In the genomic region with DNA sequence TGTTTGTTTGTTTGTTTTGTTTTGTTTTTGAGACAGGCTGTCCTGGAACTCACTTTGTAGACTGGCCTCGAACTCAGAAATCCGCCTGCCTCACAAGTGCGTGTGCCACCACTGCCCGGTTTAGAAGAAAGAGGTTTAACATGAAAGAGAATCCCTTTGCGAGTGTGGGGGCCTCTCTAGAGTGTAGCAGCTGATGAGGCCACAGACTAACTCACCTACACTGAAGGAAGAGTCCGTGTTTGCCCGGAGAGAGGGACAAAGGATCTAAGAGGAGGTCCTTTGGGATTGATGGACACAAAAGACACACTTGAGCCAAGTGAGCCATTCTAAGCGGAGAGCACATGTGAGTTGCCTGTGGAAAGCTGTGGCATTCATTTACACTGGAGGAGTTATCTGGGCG, we compare ENCODE assay signal across 9 mouse cellular contexts. TPM values are rescaled to one million over a fixed set of nuclear protein-coding genes. Genes with fewer than 3 reads are reported as not detected.
A peak's percentile ranks its signal among the peaks of the same experiment; 100 is the strongest.
DNase-seq lines count a peak whose midpoint lies in the region; ATAC-seq and TF ChIP-seq lines count a peak whose summit lies in the region.
"Had no signal": no experiment of that assay in that cellular context is flagged by ENCODE, and none has a peak within 500 bp of the region (broad histone marks: within the 10 kb centered on the region; RNA-seq: fewer than 3 reads in every experiment).

No protein-coding gene starts in this region.

- WGBS in kidney, embryonic 15.5 days: 21% methylated on average over 9 of the region's 9 CpGs
- WGBS in embryonic facial prominence, embryonic 12.5 days: 23% methylated on average over 9 of the region's 9 CpGs
- WGBS in hindbrain, embryonic 12.5 days: 17% methylated on average over 9 of the region's 9 CpGs
- WGBS in liver, postnatal 0 days (ENCODE audit: insufficient replicate concordance): 23% methylated on average over 9 of the region's 9 CpGs

- H3K4me3 ChIP-seq in kidney, embryonic 15.5 days (replicated peaks): peak overlapping the region; percentile 38
- H3K4me3 ChIP-seq in embryonic facial prominence, embryonic 12.5 days: no peak overlapping the region
- no peak overlapping the region; the same call in 1 of the 2 replicates for H3K4me3 ChIP-seq in hindbrain, embryonic 12.5 days
- no peak overlapping the region for H3K4me3 ChIP-seq in liver, postnatal 0 days (ENCODE audit: low read depth, low read length)

- H3K4me1 ChIP-seq in kidney, embryonic 15.5 days: peaks cover 42% of the 10 kb centered on the region
- peaks cover 29% of the 10 kb centered on the region for H3K4me1 ChIP-seq in embryonic facial prominence, embryonic 12.5 days
- peaks cover 23% of the 10 kb centered on the region for H3K4me1 ChIP-seq in hindbrain, embryonic 12.5 days
- peaks cover 20% of the 10 kb centered on the region for H3K4me1 ChIP-seq in liver, postnatal 0 days (ENCODE audit: insufficient read depth)

- peaks cover 74% of the 10 kb centered on the region for H3K27me3 ChIP-seq in kidney, embryonic 15.5 days
- peaks cover 63% of the 10 kb centered on the region for H3K27me3 ChIP-seq in embryonic facial prominence, embryonic 12.5 days
- H3K27me3 ChIP-seq in hindbrain, embryonic 12.5 days: peaks cover 89% of the 10 kb centered on the region
- peaks cover 55% of the 10 kb centered on the region for H3K27me3 ChIP-seq in liver, postnatal 0 days (ENCODE audit: insufficient read depth, low read length)

- no peaks in the 10 kb centered on the region; the same call in 1 of the 2 replicates for H3K36me3 ChIP-seq in kidney, embryonic 15.5 days
- H3K36me3 ChIP-seq in embryonic facial prominence, embryonic 12.5 days: no peaks in the 10 kb centered on the region
- H3K36me3 ChIP-seq in hindbrain, embryonic 12.5 days: 0 out of 2 replicates have a peak, but pooled peaks cover 6% of the 10 kb centered on the region
- peaks cover 1% of the 10 kb centered on the region; the same call in 1 of the 2 replicates for H3K36me3 ChIP-seq in liver, postnatal 0 days (replicated peaks; ENCODE audit: insufficient read depth, low read length)

- DNase-seq in kidney, postnatal 14 days: no peak
- DNase-seq in liver, postnatal 0 days: no peak
- no peak for DNase-seq in urinary bladder, adult 2 months (ENCODE audit: low spot score)
- DNase-seq in embryo, embryonic 10 days (ENCODE audit: low spot score): no peak
- no peak for DNase-seq in adipocyte (ENCODE audit: low spot score)
- DNase-seq: gastrocnemius, postnatal 25 days had no signal

- H3K9ac ChIP-seq in kidney, embryonic 15.5 days: no peak overlapping the region
- H3K9ac ChIP-seq in embryonic facial prominence, embryonic 12.5 days: no peak overlapping the region
- H3K9ac ChIP-seq in hindbrain, embryonic 12.5 days: no peak overlapping the region
- H3K9ac ChIP-seq in liver, postnatal 0 days (replicated peaks): no peak overlapping the region

- H3K4me2 ChIP-seq in kidney, embryonic 15.5 days: peak overlapping the region; percentile 75
- peak overlapping the region; percentile 44 for H3K4me2 ChIP-seq in embryonic facial prominence, embryonic 12.5 days (replicated peaks)
- H3K4me2 ChIP-seq in hindbrain, embryonic 12.5 days (replicated peaks): peak overlapping the region; percentile 46; the same call in 1 of the 2 replicates
- H3K4me2 ChIP-seq in liver, postnatal 0 days (ENCODE audit: low read depth, low read length): peak overlapping the region; percentile 57; the same call in 1 of the 2 replicates

- ATAC-seq in kidney, embryonic 15.5 days (replicated peaks; ENCODE audit: low FRiP score): 0 out of 2 replicates have a peak, but pooled peaks have one; percentile 2
- ATAC-seq in embryonic facial prominence, embryonic 12.5 days (ENCODE audit: insufficient number of reproducible peaks, insufficient read depth, low FRiP score, low TSS enrichment): no peak
- no peak for ATAC-seq in hindbrain, embryonic 12.5 days (ENCODE audit: low FRiP score)
- no peak for ATAC-seq in liver, postnatal 0 days

- TF ChIP-seq EP300 in liver, postnatal 0 days (IDR thresholded peaks at IDR 0.05; ENCODE audit: low read depth): no peak

- no peak overlapping the region for H3K27ac ChIP-seq in kidney, embryonic 15.5 days
- H3K27ac ChIP-seq in embryonic facial prominence, embryonic 12.5 days: no peak overlapping the region
- H3K27ac ChIP-seq in hindbrain, embryonic 12.5 days: no peak overlapping the region
- H3K27ac ChIP-seq in liver, postnatal 0 days (ENCODE audit: low read depth): no peak overlapping the region

- H3K9me3 ChIP-seq in kidney, embryonic 15.5 days (replicated peaks): no peaks in the 10 kb centered on the region
- no peaks in the 10 kb centered on the region for H3K9me3 ChIP-seq in embryonic facial prominence, embryonic 12.5 days
- no peaks in the 10 kb centered on the region for H3K9me3 ChIP-seq in hindbrain, embryonic 12.5 days (replicated peaks)
- H3K9me3 ChIP-seq in liver, postnatal 0 days (ENCODE audit: low read length): no peaks in the 10 kb centered on the region

- TF ChIP-seq CTCF in liver, postnatal 0 days (IDR thresholded peaks at IDR 0.05; ENCODE audit: low read depth): no peak

RNA-seq across cellular contexts. Expression of a gene that starts 3.2 kb away (rescaled TPM):
- polyA plus RNA-seq in kidney, embryonic 15.5 days (2015; fragmentation: Nextera tagmentation; extraction: Ambion mirVana): 3.1 and 3.3 TPM in 2 replicates
- polyA plus RNA-seq in embryonic facial prominence, embryonic 12.5 days (2016; fragmentation: Nextera tagmentation; extraction: Ambion mirVana): 1.9 and 3.0 TPM in 2 replicates
- 1.2 and 2.2 TPM in 2 replicates for polyA plus RNA-seq in hindbrain, embryonic 12.5 days (2016; fragmentation: Nextera tagmentation; extraction: Ambion mirVana)
- 2.0 TPM in 2 replicates for polyA plus RNA-seq in liver, postnatal 0 days (2015; fragmentation: Nextera tagmentation; extraction: Ambion mirVana)
- polyA plus RNA-seq in urinary bladder, adult 2 months (2012; rRNA removed): 0.72 and 1.5 TPM in 2 replicates

RNA-seq across cellular contexts. Expression of a gene that starts 12.2 kb away (rescaled TPM):
- 7.5 and 7.7 TPM in 2 replicates for polyA plus RNA-seq in kidney, embryonic 15.5 days (2015; fragmentation: Nextera tagmentation; extraction: Ambion mirVana)
- polyA plus RNA-seq in embryonic facial prominence, embryonic 12.5 days (2016; fragmentation: Nextera tagmentation; extraction: Ambion mirVana): 4.6 and 6.2 TPM in 2 replicates
- 21.6 and 25.8 TPM in 2 replicates for polyA plus RNA-seq in hindbrain, embryonic 12.5 days (2016; fragmentation: Nextera tagmentation; extraction: Ambion mirVana)
- polyA plus RNA-seq in liver, postnatal 0 days (2015; fragmentation: Nextera tagmentation; extraction: Ambion mirVana): 27.2 and 32.2 TPM in 2 replicates
- polyA plus RNA-seq in urinary bladder, adult 2 months (2012; rRNA removed): 6.2 and 7.9 TPM in 2 replicates

RNA-seq across cellular contexts. Expression of a gene that starts 12.6 kb away (rescaled TPM):
- polyA plus RNA-seq in kidney, embryonic 15.5 days (2015; fragmentation: Nextera tagmentation; extraction: Ambion mirVana): 40.6 and 52.6 TPM in 2 replicates
- 85.0 and 96.5 TPM in 2 replicates for polyA plus RNA-seq in embryonic facial prominence, embryonic 12.5 days (2016; fragmentation: Nextera tagmentation; extraction: Ambion mirVana)
- 52.2 and 61.4 TPM in 2 replicates for polyA plus RNA-seq in hindbrain, embryonic 12.5 days (2016; fragmentation: Nextera tagmentation; extraction: Ambion mirVana)
- 1.9 and 2.6 TPM in 2 replicates for polyA plus RNA-seq in liver, postnatal 0 days (2015; fragmentation: Nextera tagmentation; extraction: Ambion mirVana)
- 178 and 188 TPM in 2 replicates for polyA plus RNA-seq in urinary bladder, adult 2 months (2012; rRNA removed)

RNA-seq across cellular contexts. Expression of a gene that starts 18.3 kb away (rescaled TPM):
- 100 and 129 TPM in 2 replicates for polyA plus RNA-seq in kidney, embryonic 15.5 days (2015; fragmentation: Nextera tagmentation; extraction: Ambion mirVana)
- polyA plus RNA-seq in embryonic facial prominence, embryonic 12.5 days (2016; fragmentation: Nextera tagmentation; extraction: Ambion mirVana): 172 and 173 TPM in 2 replicates
- polyA plus RNA-seq in hindbrain, embryonic 12.5 days (2016; fragmentation: Nextera tagmentation; extraction: Ambion mirVana): 199 and 203 TPM in 2 replicates
- 8.8 and 8.9 TPM in 2 replicates for polyA plus RNA-seq in liver, postnatal 0 days (2015; fragmentation: Nextera tagmentation; extraction: Ambion mirVana)
- polyA plus RNA-seq in urinary bladder, adult 2 months (2012; rRNA removed): 193 and 272 TPM in 2 replicates

RNA-seq across cellular contexts. Expression of a gene that starts 34.1 kb away (rescaled TPM):
- 41.1 and 43.5 TPM in 2 replicates for polyA plus RNA-seq in kidney, embryonic 15.5 days (2015; fragmentation: Nextera tagmentation; extraction: Ambion mirVana)
- polyA plus RNA-seq in embryonic facial prominence, embryonic 12.5 days (2016; fragmentation: Nextera tagmentation; extraction: Ambion mirVana): 29.0 and 30.5 TPM in 2 replicates
- polyA plus RNA-seq in hindbrain, embryonic 12.5 days (2016; fragmentation: Nextera tagmentation; extraction: Ambion mirVana): 23.2 and 24.9 TPM in 2 replicates
- 14.7 and 17.7 TPM in 2 replicates for polyA plus RNA-seq in liver, postnatal 0 days (2015; fragmentation: Nextera tagmentation; extraction: Ambion mirVana)
- polyA plus RNA-seq in urinary bladder, adult 2 months (2012; rRNA removed): 47.7 and 48.4 TPM in 2 replicates

Comparison
In these comparisons a context has a peak if more than half of its experiments do, and no peak if none do; other contexts are left out.
1. RNA of a gene that starts 12.6 kb away (polyA plus RNA-seq): 178 to 188 TPM in urinary bladder, adult 2 months, 85.0 to 96.5 TPM in embryonic facial prominence, embryonic 12.5 days, 40.6 to 52.6 TPM in kidney, embryonic 15.5 days and 52.2 to 61.4 TPM in hindbrain, embryonic 12.5 days; 1.9 to 2.6 TPM in liver, postnatal 0 days; every median in the first group is over 10 times any median in the second.
2. Peak in every context shown above with its lines, with median percentiles within 50 percentile points of each other: H3K4me2 ChIP-seq.